Mouse (Mus musculus) cerebellum, adult 9-11 months (tissue): ENCODE data around the gene Etfdh.

Experiments used
- DNase-seq: peaks from one replicate; pipeline ENCODE4 v3.0.0; 2022

Etfdh gene

DNA sequence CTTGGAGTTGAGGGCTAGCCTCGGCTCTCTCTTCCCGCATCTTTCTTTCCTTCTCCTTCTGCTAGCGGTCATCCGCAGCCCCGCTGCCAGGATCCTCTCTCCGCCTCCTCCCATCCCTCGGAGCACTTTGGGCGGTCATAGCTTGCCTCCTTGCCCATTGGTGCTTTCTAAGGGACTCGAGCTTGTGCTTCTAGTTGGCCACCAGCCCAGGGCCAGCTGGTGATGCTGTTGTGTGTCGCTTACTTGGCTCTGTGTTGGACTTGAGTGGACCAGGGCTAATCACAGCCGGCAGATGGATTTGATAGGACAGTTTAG, at the start of gene Etfdh:
Gene Etfdh (minus strand): TSS at position 85 of the 315 bp plus-strand sequence.
- DNase-seq, result peak; percentile 93

DNA sequence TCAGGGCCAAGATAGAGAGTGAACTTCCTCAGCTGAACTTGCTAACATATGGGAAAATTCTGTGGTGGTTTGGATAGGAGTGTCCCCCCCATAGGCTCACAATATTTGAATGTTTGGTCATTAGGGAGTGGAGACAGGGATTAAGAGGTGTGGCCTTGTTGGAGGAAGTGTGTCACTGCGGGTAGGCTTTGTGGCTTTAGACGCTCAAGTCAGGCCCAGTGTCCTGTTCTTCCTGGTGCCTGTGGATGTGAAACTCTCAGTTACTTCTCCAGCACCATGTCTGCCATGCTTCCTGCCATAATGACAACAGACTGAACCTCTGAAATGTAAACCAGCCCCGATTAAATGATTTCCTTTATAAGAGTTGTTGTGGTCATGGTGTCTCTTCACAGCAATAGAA, 47.1 kb upstream of the Etfdh start:
- DNase-seq, result no peak

DNA sequence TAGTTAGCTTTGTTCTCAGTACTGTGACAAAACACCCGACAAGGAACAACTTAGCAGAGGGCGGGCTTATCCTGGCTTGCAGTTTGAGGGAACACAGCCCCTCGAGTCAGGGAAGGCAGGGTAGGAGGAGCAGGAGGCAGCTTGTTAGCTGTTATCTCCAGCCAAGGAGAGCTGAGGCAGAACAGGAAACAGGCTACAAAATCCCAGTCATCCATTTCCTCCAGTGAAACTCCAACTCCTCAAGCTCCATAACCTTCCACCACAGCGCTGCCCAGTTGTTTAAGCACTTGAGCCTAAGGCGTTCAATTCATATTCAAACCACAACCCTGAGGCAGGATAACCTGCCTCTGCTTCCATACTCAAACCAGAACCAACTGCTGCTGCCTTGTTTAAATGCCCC, 45.3 kb upstream of the Etfdh start:
- no peak for DNase-seq

DNA sequence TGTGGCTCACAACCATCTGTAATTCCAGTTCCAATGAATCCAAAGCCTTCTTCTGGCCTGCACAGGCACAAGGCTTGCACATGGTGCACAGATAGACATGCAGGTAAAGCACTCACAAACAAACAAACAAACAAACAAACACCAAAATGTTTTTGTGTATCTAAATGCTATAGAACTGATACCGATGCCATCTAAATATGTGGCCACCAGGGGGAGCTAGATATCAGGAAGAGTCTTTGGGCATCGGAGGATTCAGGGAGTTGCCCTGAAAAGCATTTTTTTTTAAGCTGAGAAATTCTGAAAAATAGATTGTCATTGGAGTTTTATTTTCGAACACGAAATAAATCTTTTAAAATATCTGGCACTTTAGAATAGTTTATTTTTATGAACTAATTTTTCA, 43.8 kb upstream of the Etfdh start:
- peak; percentile 14 for DNase-seq

DNA sequence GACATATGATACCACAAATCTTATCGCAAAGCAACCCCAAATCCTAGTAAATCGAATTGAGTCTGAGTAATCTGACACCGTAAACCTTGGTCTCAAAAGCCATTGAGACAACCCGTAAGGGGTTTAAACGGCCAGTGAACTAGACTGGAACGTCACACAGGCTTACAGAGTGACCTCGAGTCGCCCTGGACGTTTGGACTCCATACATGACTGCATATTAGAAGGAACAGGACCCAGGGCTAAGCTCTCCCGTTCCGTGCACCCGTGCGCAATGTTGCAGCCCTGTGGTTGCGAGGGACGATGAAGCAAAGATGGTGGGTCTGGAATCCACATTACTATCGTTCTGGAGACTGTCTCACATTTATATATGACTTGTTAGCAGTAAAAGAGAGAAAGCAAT, 42.9 kb upstream of the Etfdh start:
- DNase-seq, result no peak

DNA sequence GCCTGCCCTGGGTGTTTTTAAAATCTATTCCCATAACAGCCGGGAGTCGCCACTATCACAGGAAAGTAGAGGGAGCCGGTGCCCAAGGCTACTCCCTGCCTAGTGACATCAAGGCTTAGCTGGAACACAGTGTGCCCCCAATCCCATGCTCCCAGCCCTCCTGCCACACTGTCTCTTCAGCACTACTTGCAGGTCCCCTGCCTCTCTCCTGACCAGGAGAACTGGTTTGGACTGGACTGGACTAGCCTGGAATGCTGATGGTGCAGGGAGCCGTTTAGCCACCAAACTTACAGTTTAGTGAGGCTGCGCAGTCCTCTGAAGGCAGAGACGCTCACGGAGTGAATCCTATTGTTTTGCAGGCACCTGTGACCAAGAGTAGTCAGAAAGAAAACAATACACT, 41.3 kb upstream of the Etfdh start:
- no peak for DNase-seq

DNA sequence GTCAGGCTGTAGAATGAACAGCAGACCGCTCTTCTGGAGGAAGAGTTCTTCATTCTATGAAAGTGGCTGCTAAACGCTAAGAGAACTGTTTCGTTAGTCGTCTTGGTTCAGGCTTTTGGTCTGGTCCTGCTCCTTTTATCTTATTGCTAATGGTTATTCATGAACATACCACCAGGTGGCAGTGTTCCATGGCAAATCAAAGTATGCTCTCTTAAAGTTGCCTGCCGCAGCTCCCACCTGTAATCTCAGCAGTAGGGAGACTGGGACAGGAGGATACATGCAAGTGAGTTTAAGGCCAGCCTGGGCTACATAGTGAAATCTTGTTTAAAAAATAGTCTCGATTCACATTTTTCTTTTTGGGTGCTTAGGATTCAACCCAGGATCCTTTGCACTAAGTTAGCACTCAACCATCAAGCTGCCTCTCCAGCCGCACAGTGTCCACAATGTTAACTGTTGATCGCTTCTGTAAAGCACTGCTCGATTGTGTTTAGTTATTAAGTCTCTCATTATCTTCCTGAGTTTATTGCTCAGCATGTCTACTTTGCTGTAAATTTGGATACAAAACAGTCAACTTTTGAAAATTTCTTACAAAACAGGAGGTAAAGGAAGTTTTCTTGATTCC, 35.6 kb upstream of the Etfdh start:
- DNase-seq, result peak; percentile 24

DNA sequence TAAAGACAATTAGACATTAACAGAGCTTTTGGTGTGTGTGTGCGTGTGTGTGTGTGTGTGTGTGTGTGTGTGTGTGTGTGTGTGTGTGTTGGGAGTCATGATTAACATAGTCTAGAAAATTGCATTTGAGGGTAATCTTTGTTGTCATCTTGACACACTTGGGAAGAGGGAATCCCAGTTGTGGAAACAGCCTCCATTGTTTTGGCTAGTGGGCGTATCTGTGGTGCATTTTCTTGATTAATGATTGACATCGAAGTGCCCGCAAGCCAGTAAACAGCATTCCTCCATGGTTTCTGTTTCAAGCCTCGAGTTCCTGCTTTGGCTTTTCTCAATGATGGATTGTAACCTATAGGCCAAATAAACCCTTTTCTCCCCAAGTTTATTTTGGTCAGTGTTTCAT, 27.4 kb upstream of the Etfdh start:
- DNase-seq, result no peak

DNA sequence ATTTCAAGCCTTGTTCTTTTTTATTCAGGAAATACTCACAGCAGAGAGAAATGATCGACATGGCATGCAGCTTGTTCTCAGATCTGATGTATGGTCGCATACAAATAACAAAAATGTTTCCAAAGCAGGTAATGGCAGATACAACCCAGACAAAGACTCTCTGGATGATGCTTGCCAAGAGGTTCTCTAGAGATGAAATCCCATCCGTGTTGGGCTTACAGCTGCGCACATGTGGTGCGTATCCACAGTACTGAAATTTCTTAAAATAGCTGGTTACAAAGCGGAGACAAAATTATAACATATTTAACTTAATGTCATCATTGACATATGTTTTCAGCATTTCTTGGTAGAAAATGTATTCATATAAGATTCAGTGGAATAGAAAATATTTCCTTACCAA, 22.8 kb upstream of the Etfdh start:
- DNase-seq, result no peak

DNA sequence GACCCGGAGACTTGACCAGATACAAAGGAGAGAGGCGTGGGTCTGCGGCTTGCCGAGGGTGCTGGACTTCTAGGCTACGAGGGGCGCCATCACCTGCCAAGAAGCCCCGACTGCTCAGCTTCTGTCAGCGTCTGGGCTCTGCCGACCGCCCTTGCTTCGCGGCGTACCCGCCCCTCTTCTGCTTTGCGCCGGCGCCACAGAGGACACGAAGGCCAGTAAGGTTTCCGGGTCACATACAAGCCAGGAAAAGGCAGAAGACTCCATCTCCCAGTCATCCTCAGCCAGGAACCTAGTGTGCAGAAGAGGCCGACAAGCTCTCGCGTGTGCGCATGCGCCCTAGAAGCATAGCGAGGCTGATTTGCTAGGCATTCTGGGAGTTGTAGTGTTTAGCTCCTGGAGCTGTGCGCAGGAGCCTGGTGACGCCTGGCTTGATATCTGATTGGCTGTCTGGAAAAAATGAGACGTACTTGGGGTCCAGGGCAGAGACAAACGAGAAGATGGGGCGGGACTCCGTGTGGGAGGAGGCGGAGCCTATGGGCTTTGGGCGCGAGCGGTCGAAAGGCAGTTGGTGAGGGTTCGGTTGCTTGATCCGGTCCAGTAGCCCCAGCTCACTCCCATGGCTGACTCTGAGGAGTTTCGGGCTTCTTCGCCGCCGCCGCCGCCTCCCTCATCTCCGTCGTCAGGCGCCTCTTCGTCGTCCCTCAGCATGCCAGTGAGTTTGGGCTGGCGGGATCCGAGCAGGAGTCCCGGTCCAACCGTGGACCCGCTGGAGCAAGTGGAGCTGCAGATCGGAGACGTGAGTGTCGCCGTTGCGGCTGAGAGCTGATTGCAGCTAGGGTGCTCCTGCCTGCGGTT, 512 bp downstream of the Etfdh start, which contains the start of gene 4930579G24Rik:
Gene 4930579G24Rik (plus strand): TSS at position 519 of the 855 bp plus-strand sequence.
- DNase-seq, result peak; percentile 100

DNA sequence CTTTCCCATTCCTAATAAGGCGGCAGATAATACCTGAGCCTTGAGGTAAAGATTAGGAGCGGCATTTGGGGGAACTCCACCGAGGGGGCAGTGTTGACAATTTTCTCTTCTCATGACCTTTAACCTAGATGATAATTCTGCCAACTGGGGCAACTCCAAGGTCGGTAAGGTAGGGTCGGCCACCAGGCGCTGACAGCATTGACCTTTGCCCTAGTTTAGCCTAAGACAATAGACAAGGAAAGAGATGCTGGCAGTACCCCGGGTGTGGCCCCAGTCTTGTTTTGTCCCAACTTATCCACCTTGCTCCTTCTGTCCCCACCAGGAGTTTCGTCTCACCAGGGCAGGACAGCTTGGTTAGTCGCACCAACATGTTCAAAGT, 1.1 kb downstream of the Etfdh start:
- no peak for DNase-seq

DNA sequence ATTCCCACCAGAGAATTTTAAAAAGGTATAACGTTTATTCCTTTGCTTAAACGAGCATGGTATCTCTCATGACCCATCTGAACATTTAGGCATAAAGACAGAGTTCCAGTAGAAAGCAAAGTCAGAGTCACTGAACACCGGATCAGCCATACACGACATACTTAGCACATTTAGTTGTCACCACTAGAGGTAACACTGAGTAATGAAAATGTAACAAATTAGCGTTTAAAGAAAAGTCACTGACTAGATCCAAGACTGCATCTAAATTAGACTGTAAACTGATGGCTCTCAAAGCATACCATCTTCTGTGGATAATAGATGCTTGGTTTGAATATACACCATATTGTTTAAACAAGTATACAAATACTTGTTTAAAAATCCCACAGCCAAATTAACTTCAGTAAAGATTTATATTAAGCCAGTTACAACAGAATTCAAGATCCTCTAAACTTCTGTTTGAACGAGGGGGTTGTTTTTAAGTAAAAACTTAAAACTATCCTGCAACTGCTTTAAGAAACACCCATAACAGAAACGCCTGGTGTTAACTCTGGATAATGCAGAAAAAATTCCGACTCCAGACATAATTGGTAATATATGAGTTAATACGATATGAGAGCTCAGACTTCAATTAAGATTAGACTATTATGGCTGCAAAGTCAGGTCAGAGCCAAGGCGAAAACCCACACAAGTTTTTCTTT, 1.7 kb downstream of the Etfdh start:
- no peak for DNase-seq

DNA sequence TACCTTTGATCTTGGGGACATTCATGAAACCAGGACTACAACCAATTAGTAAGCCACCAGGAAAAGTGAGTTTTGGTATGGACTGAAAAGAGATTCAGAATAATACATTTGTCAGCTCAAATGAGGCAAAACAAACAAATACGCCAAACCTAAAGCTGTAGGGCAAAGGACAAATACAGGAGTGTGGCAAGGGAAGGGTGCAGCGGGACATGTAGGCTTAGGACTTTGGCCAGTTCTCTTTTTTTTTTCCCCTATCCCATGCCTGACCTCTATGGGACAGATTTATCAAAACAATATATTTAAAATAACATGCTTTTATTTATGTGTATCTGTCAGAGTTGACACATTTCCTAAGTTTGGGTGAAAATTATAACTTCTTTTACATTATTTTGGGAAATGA, 19.4 kb downstream of the Etfdh start:
- no peak for DNase-seq

DNA sequence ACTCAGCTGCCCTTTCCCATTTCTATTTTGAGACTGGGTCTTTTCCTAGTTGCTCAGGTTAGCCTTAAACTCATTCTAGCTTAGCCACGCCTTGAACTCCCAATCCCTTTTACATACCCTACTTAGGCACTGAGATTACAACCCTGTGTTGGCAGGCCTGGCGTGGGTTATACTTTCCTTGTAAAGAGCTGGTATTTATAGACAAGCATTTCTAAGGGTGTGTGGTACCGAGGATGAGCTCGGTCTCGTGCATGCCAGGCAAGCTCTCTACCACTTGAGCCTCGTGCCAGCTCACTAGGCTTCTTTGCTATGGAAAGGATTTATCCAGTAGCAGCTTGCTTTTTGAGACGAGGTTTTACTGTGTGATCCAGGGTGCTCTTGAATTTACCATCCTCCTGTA, 33.8 kb downstream of the Etfdh start:
- DNase-seq, result no peak

DNA sequence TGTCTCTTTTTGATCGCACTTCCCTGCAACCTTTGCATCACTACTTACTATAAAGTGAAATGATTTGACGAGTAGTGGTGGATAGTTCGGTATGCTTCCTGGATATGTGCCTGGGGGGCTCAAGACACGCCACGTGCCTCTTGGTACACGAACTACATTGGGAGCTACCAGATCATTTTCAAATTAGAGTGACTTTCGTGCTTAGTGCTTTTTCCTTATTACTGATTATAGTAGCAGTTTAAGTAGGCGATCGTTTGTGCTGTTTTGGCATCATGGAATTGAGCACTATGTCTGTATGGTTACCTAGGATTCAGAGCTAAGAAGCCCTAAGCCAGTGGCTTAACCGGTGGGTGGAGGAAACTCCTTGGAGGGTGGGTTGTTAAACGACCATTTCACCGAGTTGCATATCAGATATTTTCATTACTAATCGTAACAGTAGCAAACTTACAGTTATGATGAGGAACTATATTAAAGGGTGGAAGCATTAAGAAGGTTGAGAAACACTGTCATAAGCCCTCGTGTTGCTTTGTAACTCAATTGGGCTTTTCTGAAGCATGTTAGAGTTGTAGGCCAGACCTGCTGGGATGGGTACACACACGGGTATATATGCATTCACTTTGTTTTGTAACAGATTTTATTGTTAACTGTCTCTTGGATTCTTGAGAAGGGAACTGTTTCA, 37.4 kb downstream of the Etfdh start:
- no peak for DNase-seq

DNA sequence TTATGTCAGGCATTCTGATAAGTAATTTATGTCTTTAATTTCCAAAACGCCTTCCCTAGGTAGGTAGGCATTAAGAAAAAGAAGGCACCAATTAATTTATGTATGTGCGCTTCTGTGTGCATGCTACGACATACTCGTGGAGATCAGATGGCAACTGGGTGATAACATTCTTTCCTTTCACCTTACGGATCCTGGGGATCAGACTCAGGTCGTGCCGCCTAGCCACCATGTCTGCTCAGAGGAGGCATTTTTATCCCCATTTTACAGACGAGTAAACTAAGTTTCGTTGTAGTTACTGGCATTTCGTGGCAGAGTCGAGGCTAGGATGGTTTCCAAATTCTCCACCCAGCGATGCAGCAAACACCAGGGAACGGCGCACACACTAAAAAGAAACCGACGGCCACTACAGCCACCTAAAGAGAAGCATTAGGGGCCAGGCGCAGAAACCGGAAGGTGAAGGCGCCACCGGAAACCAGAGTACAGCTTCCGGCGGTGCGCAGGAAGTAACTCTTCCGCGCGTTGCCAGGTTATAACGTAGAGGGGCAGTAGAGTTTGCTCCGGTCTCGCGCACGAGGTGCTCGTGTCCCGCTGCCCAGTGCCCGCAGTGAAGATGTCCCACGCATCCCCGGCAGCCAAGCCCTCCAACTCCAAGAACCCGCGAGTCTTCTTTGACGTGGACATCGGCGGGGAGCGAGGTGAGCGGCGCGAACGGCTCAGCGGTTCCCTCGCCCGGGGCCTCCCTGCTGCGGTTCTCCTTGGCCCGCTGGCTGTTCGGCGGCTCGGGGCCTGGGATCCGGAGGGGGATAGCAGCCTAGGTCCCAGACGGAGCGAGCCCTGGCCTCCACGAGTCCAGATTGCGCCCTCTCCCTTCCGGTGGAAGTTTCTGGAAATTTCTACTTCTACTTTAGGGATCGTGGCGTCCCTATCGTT, 38.2 kb downstream of the Etfdh start, which contains the start of gene Ppid:
Gene Ppid (plus strand): TSS at position 480 of the 930 bp plus-strand sequence.
- DNase-seq, result peak; percentile 80

DNA sequence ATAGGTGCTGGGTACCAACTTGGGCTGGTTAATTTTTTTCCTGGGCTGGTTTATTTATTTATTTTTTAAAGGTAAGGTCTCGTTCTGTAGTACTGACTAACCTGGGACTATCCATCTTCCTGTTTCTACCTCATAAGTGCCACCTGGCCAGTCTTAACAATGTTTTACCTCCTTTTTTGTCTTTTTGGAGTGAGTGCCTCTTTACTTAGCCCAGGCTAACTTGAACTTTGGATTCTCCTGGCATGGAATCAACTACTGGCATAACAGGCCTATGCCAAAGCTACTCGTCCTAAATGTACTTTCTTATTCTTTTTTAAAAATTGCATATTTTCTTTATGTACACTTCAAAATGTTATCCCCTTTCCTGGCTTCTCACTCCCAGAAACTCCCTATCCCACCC, 39.6 kb downstream of the Etfdh start:
- DNase-seq, result no peak

DNA sequence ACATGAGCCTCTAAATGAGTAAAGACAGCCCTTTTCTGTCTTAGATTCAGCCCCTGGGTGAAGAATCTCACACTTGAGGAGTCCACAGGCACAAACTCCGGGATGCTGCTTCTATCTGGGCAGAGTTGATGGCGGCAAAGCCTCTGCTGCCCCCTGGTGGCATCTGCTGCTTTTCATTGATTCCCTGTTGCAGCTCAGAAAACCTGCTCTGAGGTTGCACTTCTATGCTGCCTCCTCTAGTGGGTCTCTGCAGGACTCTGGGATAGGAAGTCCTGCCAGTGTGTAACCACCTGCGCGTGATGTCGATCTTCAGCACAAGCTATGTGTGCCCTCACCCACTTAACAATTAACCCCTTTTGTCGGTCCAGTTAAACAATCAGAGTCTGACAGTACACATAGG, 42.5 kb downstream of the Etfdh start:
- peak; percentile 89 for DNase-seq

DNA sequence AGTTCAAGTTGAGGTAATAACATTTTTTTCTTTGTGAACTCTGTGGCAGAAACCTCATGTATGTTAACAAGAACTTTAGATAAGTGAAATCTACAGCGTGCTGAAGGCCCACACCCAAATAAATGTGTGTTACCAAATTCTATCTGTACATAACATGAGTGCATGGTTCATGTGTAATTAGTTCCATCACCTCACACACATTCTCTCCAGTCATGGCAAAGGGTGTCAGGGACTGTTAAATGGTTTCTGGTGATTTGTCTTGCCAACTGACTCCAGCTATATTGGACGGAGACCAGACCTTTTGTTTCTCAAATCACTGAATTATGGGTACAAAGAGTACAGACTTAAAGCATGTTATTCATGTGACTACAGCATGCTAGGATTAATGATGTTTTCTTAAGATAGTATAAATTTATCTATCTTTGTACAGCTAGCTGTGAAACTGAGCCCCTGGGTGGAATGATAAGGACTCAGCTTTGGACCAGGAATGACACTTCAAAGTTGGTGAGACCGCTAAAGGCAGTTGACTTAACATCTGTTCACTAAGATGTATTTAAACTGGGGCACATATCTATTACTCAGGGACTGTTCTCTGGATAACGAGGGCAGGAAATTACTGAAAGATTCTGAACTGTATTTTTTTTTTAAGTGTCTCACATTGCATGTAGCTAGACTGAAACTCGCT, 49.3 kb downstream of the Etfdh start:
- no peak for DNase-seq

DNA sequence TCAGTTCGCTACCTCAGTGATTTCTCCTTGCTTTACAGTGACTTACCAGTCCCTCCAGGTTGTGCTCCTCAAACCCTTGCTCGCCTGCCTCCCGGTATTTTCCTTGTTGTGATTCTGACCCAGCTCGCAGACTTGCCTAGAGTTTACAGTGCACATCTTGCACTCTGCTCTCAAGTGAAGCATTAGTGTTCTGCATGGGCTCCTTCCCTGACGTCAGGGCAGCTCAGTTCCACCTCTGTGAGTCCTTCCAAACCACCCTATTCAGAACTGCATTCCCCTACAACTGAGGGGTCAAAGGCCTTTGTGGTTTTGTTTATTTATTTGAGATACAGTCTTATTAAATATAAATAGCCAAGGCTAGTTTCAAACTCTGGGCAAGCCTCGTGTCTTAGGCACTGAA, 51.1 kb downstream of the Etfdh start:
- DNase-seq, result no peak

DNA sequence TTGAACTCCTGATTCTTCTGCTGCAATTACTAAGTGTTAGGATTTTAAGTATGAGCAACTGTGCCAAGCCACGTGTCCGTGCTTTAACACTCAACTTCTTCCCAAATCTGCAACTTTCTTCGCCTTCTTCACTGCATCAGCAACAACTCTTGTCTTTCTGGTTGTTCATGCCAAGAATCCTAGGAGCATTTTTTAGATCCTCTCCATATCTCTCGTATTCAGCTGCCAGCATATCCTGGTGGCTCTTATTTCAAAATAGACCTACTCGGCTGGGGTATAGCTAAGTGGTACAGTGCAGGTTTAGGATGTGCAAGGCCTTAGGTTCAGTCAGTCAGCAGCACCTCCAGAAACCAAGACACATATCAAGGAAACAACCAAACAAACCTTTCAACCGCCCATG, 51.7 kb downstream of the Etfdh start:
- no peak for DNase-seq

DNA sequence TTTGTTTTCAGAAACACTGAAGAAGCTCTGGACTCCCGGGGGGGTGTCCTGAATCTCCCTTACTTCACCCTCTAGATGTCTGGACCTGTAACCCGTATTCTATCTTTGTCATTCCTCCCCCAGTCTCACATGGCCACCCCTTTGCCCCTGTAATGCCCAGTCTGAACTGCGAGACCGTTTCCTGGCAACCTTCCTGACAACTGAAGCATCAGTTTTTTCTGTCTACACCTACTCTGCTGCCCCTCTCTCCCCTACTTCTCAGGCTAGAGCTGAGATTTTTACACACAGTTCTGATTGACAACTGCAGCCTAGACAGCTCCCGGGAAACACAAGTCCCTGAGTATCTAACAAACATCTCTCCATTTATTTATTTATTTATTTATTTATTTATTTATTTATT, 52.4 kb downstream of the Etfdh start:
- DNase-seq, result no peak
